Mouse (Mus musculus) cortical plate, adult 2 months (tissue): ENCODE measurements around the gene St6galnac5. TPM values are rescaled to one million over a fixed set of nuclear protein-coding genes. Genes with fewer than 3 reads are reported as not detected.
"Not testable (repeated sequence)": the region's sequence is repeated elsewhere in the genome, so short reads cannot be mapped to it uniquely, and the experiment has no call there.

Experiments used
- H3K27ac ChIP-seq: fragments of 200-500 bp; 2 replicates; pipeline ENCODE4 v1.5.1; 2012; ENCODE audit warnings: low read length, control low read depth, inconsistent platforms; ENCODE audit not compliant: insufficient read depth
- H3K4me1 ChIP-seq: fragments of 200-500 bp; 2 replicates; pipeline ENCODE4 v1.6.1; 2011; ENCODE audit warnings: low read length; ENCODE audit not compliant: control insufficient read depth, insufficient read depth
- H3K4me3 ChIP-seq: fragments of 200-500 bp; 2 replicates; pipeline ENCODE4 v1.5.1; 2011; ENCODE audit warnings: mild to moderate bottlenecking, low read length, control low read depth; ENCODE audit not compliant: insufficient read depth
- CTCF ChIP-seq: fragments of 200-500 bp; IDR thresholded peaks from 2 replicates; pipeline ENCODE4 v1.5.1; 2011; ENCODE audit warnings: mild to moderate bottlenecking, control low read depth, low read length; ENCODE audit not compliant: insufficient read depth; ENCODE audit errors: extremely low read depth
- POLR2A ChIP-seq: fragments of 200-500 bp; IDR thresholded peaks from 2 replicates; pipeline ENCODE4 v1.6.1; 2011; ENCODE audit warnings: mild to moderate bottlenecking, low read length, control low read depth; ENCODE audit not compliant: insufficient read depth; ENCODE audit errors: extremely low read depth
- polyA plus RNA-seq: library from polyadenylated mRNA; depleted of rRNA; stranded (reverse); fragments of >200 nt; gene quantifications from 2 replicates; pipeline ENCODE4 v1.2.3, GENCODE M21; 2012

Gene St6galnac5
- polyA plus RNA-seq, 1 experiment = 28.7 TPM

- Histone ChIP-seq H3K27ac (no peak overlapping the region), H3K4me1 (no peaks in the 10 kb centered on the region), H3K4me3 (no peak overlapping the region)
- no peak for TF ChIP-seq POLR2A
- no peak for TF ChIP-seq CTCF
Observed at GRCm38 (mm10) chr3:152831974-152832373, 150.1 kb downstream of the St6galnac5 start.

- Histone ChIP-seq H3K4me1 (no peaks in the 10 kb centered on the region), H3K4me3 (no peak overlapping the region), H3K27ac (no peak overlapping the region)
- TF ChIP-seq CTCF (no peak), POLR2A (no peak)
Observed at GRCm38 (mm10) chr3:152831377-152831776, 150.7 kb downstream of the St6galnac5 start.

GRCm38 (mm10) chr3:152821202-152821601 is 160.8 kb downstream of the St6galnac5 start:
- no peak overlapping the region for H3K4me3 ChIP-seq
- TF ChIP-seq POLR2A (no peak), CTCF (no peak)
- no peak overlapping the region for H3K27ac ChIP-seq
- H3K4me1 ChIP-seq = no peaks in the 10 kb centered on the region

GRCm38 (mm10) chr3:152820406-152820805 is 161.6 kb downstream of the St6galnac5 start:
- Histone ChIP-seq H3K27ac (no peak overlapping the region), H3K4me3 (no peak overlapping the region), H3K4me1 (no peaks in the 10 kb centered on the region)
- TF ChIP-seq POLR2A (no peak), CTCF (no peak)

- Histone ChIP-seq H3K27ac (no peak overlapping the region), H3K4me1 (no peaks in the 10 kb centered on the region), H3K4me3 (no peak overlapping the region)
- TF ChIP-seq POLR2A = no peak
Observed at GRCm38 (mm10) chr3:152815110-152815509, 166.9 kb downstream of the St6galnac5 start.

DNA sequence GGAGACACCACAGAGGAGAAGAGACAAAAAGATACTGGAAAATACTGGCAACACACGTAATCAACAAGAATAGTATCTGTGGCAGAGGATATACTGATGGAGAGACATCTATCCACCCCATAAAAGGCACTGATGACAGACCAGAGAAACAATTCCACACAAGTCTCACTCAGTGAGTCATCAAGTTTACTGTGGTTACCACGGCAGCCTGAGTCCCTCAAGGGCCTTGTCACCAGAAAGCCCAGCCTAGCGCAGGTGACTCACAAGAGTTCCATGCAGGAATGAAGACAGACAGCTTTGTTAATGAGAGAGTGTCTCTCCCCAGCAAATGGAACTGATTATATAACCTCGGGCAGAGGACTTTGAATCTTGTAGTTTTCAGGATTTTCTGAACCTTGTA is 168.1 kb downstream of the St6galnac5 start:
- Histone ChIP-seq H3K4me1 (no peaks in the 10 kb centered on the region), H3K4me3 (no peak overlapping the region), H3K27ac (no peak overlapping the region)
- no peak for TF ChIP-seq POLR2A
- no peak for TF ChIP-seq CTCF

GRCm38 (mm10) chr3:152799738-152800431 is 182.2 kb downstream of the St6galnac5 start:
- Histone ChIP-seq H3K4me3 (no peak overlapping the region), H3K4me1 (no peaks in the 10 kb centered on the region), H3K27ac (no peak overlapping the region)
- no peak for TF ChIP-seq POLR2A
- peak; percentile 37; the same call in 1 of the 2 replicates for TF ChIP-seq CTCF

DNA sequence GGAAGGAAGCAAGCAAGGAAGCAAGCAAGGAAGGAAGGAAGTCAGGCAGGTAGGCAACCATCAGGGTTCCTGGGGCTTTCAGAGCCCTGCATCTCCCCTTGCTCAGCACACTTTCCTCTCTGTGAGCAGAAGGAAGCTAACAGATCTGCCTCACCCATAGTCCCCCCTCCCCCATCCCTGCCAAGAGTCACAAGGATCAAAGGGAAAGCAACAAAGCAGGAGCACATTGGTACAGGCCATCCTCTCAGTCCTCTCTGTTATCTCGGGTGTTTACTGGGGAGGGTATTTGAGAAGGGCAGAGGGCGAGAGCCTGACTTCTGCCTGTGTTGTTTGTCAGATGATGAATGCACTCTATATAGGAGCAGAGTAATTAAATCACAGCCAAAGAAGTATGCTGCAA is 184.7 kb downstream of the St6galnac5 start:
- H3K4me1 ChIP-seq = peaks cover 3% of the 10 kb centered on the region

DNA sequence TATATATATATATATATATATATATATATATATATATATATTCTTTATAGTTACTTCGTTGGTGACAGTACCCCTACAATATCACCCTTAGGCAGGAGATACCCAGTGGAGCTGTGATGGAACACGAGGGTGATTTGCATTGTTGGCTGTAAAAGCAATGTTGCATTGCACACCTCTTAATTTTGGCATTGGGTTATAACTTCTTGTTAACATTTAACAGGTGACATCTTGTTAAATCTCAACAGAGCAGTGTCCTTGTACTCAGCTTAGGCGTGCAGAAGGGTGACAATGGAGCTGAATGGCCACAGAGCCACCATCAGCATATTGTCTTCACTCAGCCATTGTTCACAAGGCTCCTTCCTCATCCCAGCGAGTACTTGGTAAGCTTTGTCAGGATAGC is 185.8 kb downstream of the St6galnac5 start:
- Histone ChIP-seq H3K27ac (no peak overlapping the region), H3K4me1 (peaks cover 5% of the 10 kb centered on the region), H3K4me3 (no peak overlapping the region)
- TF ChIP-seq POLR2A (no peak), CTCF (no peak)

More for the DNA sequence above, 184.7 kb downstream of the St6galnac5 start:
- H3K27ac ChIP-seq = no peak overlapping the region
- H3K4me3 ChIP-seq = no peak overlapping the region
- TF ChIP-seq CTCF (no peak), POLR2A (no peak)

DNA sequence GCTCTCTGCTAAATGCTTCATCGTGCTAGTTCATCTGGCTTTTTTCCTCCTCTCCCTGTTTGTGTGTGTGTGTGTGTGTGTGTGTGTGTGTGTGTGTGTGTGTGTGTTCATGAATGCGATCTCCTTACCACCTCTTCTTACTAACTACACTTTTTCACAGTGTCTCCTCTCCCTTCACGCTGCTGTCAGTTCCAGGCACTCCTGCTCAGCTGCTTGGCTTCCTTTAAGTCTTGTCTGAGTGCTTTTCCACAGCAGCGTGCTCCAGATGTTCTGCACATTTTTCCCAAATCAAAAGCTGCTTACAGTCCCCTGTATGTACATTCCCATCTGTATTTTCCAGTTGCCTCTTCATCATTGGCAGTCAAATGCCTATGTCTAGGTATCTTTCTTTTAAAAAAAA is 189.0 kb downstream of the St6galnac5 start:
- TF ChIP-seq CTCF (no peak), POLR2A (no peak)
- Histone ChIP-seq H3K27ac (no peak overlapping the region), H3K4me1 (peaks cover 5% of the 10 kb centered on the region), H3K4me3 (no peak overlapping the region)

GRCm38 (mm10) chr3:152792601-152793000 is 189.4 kb downstream of the St6galnac5 start:
- no peak overlapping the region for H3K27ac ChIP-seq
- no peak overlapping the region for H3K4me3 ChIP-seq
- H3K4me1 ChIP-seq = peaks cover 5% of the 10 kb centered on the region
- TF ChIP-seq POLR2A (no peak), CTCF (no peak)

- not testable (repeated sequence) for H3K27ac ChIP-seq, H3K4me3 ChIP-seq, H3K4me1 ChIP-seq
Observed at GRCm38 (mm10) chr3:152788301-152788953, 193.6 kb downstream of the St6galnac5 start.

DNA sequence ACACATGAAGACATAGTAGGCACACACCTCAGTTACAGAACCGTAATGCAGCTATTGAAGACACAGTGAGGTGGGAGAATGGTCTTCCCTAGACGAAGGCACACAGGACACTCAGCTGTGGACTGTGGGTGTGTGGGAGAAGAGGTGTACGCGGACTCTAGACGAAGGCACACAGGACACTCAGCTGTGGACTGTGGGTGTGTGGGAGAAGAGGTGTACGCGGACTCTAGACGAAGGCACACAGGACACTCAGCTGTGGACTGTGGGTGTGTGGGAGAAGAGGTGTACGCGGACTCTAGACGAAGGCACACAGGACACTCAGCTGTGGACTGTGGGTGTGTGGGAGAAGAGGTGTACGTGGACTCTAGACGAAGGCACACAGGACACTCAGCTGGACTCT is 197.7 kb downstream of the St6galnac5 start:
- H3K27ac ChIP-seq, H3K4me3 ChIP-seq, H3K4me1 ChIP-seq: not testable (repeated sequence)
